Mouse (Mus musculus): ENCODE measurements around the gene Sfswap. TPM values are rescaled to one million over a fixed set of nuclear protein-coding genes. Genes with fewer than 3 reads are reported as not detected.
"Not testable (repeated sequence)": the region's sequence is repeated elsewhere in the genome, so short reads cannot be mapped to it uniquely, and the experiment has no call there.

Gene Sfswap
- polyA plus RNA-seq, 1 experiment from 2014 or later, result 33.1 TPM

DNA sequence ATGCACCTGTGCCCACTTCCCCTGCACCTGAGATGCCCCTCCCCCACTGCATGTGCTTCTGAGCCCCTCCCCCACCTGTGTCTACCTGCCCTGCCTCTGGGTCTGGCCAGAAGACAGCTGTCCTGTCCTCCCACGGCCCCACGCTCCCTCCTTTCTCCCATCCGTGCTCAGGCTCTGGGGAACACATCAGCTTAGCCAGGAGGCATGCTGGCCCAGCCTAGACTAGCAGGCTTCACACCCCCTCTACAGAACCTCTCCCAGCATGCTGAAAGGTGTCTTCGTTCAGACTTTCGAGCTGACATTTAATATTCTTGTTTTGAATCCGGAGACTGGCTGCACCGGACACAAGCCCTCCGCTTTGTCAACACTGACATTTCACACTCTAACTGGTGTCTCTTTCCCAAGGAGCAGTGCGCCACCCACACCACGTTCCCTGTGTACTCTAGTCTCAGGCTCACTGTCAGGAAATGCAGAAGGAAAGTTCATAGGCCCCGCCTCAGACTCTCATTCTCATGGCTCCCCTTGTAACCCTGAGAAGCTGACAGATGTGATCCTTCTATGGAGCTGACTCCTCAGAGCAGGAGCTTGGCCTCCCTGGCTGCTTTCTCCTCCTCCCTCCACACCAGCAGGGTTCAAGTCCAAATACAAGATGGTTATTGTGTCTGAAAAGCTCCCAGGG lies 40.1 kb upstream of the Sfswap start:
- Histone ChIP-seq H3K4me1 (ENCODE audit: control insufficient read depth in 2 of 2, insufficient read depth in 2 of 2, low read length in 2 of 2) (no peaks in the 10 kb centered on the region; a peak in 1 of 4 replicates), H3K9ac (ENCODE audit: low read length) (no peak overlapping the region), H3K27ac (replicated peaks in 1 of 2; ENCODE audit: control insufficient read depth in 1 of 2, insufficient read depth in 1 of 2, low read depth in 2 of 2, low read length in 2 of 2) (no peak overlapping the region), H3K36me3 (ENCODE audit: control insufficient read depth, insufficient read depth, low read length) (no peaks in the 10 kb centered on the region), H3K27me3 (ENCODE audit: control insufficient read depth, insufficient read depth, low read length) (peaks cover 6% of the 10 kb centered on the region; the same call in 1 of the 2 replicates), H3K4me2 (ENCODE audit: low read length) (no peak overlapping the region), H3K4me3 (ENCODE audit: control insufficient read depth in 1 of 2, insufficient read depth in 1 of 2, low read depth in 1 of 2, low read length in 2 of 2) (no peak overlapping the region), H3K9me3 (ENCODE audit: control insufficient read depth, low read length) (no peaks in the 10 kb centered on the region)
- WGBS, result 46% methylated on average over 11 of the region's 11 CpGs
- ATAC-seq (ENCODE audit: insufficient number of reproducible peaks, insufficient read depth, low FRiP score, low read depth), result no peak

DNA sequence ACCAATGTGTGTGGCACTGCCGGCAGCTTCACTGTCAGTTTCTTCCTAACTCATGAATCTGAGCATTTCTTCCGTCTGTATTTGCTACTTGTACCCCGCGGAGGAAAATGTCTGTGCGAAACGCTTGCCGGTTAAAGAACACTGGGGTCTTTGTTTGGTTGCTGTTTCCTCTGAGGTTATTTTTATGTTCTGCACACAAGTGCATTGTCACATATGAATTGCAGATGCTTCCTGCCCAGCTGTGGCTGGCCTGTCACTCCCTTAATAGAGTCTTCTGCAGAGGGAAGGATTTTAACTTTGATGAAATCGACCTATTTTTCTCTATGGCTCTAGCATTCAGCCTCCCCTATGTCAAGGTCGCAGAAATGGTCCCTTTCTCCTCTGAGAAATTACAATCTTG lies 37.4 kb upstream of the Sfswap start:
- not testable (repeated sequence) for H3K4me3 ChIP-seq (ENCODE audit: control insufficient read depth in 1 of 2, insufficient read depth in 1 of 2, low read depth in 1 of 2, low read length in 2 of 2); H3K9ac ChIP-seq (ENCODE audit: low read length); H3K4me2 ChIP-seq (ENCODE audit: low read length); H3K27me3 ChIP-seq (ENCODE audit: control insufficient read depth, insufficient read depth, low read length); H3K9me3 ChIP-seq (ENCODE audit: control insufficient read depth, low read length); H3K36me3 ChIP-seq (ENCODE audit: control insufficient read depth, insufficient read depth, low read length); H3K4me1 ChIP-seq (ENCODE audit: control insufficient read depth in 2 of 2, insufficient read depth in 2 of 2, low read length in 2 of 2); ATAC-seq (ENCODE audit: insufficient number of reproducible peaks, insufficient read depth, low FRiP score, low read depth)
- peak overlapping the region; percentile 4 to 15; a peak in 2 of 4 replicates for H3K27ac ChIP-seq (replicated peaks in 1 of 2; ENCODE audit: control insufficient read depth in 1 of 2, insufficient read depth in 1 of 2, low read depth in 2 of 2, low read length in 2 of 2)
- WGBS, result 61% methylated on average over 9 of the region's 9 CpGs

DNA sequence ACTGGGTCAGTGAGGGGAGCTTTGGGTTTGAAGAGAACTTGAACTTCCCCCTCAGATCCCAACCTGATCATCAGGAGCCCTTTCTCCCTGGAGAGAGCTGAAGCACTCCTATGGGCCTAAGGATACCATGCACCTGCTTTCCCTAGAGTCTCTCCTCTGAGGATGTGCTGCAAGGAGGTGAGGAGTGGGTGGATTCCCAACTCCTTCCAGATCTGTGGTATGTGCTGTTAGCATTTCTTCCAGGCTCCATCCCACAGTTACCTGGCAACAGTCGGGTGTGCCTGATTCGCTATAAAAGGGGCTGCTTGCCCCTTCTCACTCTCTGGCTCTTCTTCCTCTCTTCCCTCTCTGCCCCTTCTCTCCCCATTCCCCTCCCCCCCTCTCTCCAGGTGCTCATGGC lies 35.2 kb upstream of the Sfswap start:
- Histone ChIP-seq H3K9me3 (ENCODE audit: control insufficient read depth, low read length) (no peaks in the 10 kb centered on the region), H3K4me1 (ENCODE audit: control insufficient read depth in 2 of 2, insufficient read depth in 2 of 2, low read length in 2 of 2) (no peaks in the 10 kb centered on the region; a peak in 1 of 4 replicates), H3K36me3 (ENCODE audit: control insufficient read depth, insufficient read depth, low read length) (no peaks in the 10 kb centered on the region), H3K27me3 (ENCODE audit: control insufficient read depth, insufficient read depth, low read length) (peaks cover 6% of the 10 kb centered on the region; the same call in 1 of the 2 replicates), H3K4me3 (ENCODE audit: control insufficient read depth in 1 of 2, insufficient read depth in 1 of 2, low read depth in 1 of 2, low read length in 2 of 2) (no peak overlapping the region), H3K27ac (replicated peaks in 1 of 2; ENCODE audit: control insufficient read depth in 1 of 2, insufficient read depth in 1 of 2, low read depth in 2 of 2, low read length in 2 of 2) (no peak overlapping the region), H3K4me2 (ENCODE audit: low read length) (no peak overlapping the region), H3K9ac (ENCODE audit: low read length) (no peak overlapping the region)
- 70% methylated on average over 2 of the region's 2 CpGs for WGBS
- no peak for ATAC-seq (ENCODE audit: insufficient number of reproducible peaks, insufficient read depth, low FRiP score, low read depth)

DNA sequence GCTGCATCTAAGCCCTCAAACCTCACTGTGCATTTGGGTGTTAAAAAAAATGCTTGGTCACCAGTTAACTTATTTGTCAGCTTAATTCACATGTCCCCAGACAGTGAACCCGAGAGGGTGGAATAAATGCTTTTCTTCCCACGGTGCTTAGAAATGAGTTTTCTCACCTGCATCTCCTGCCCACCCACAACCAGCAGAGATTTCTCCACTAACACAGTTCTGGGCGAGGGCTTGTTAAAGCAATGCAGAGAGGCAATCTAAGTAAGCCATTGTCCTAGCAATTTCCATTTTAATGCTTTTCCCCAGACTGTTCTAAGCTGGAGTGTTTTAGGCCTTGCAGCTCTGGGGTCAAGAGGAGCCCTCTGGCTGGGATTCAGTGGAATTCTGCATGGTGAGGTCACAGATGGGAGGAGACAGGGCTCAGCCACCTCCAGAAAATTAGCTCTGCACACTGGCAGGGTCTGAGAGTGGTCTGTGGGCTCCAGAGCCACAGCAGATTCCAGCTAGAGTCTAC lies 25.4 kb upstream of the Sfswap start:
- no peaks in the 10 kb centered on the region for H3K4me1 ChIP-seq (ENCODE audit: control insufficient read depth in 2 of 2, insufficient read depth in 2 of 2, low read length in 2 of 2)
- no peak for ATAC-seq (ENCODE audit: insufficient number of reproducible peaks, insufficient read depth, low FRiP score, low read depth)
- no peak overlapping the region for H3K4me3 ChIP-seq (ENCODE audit: control insufficient read depth in 1 of 2, insufficient read depth in 1 of 2, low read depth in 1 of 2, low read length in 2 of 2)
- no peak overlapping the region for H3K9ac ChIP-seq (ENCODE audit: low read length)
- no peaks in the 10 kb centered on the region for H3K36me3 ChIP-seq (ENCODE audit: control insufficient read depth, insufficient read depth, low read length)
- H3K9me3 ChIP-seq (ENCODE audit: control insufficient read depth, low read length), result no peaks in the 10 kb centered on the region
- 0 out of 2 replicates have a peak, but pooled peaks cover 4% of the 10 kb centered on the region for H3K27me3 ChIP-seq (ENCODE audit: control insufficient read depth, insufficient read depth, low read length)
- H3K4me2 ChIP-seq (ENCODE audit: low read length), result no peak overlapping the region
- H3K27ac ChIP-seq (replicated peaks in 1 of 2; ENCODE audit: control insufficient read depth in 1 of 2, insufficient read depth in 1 of 2, low read depth in 2 of 2, low read length in 2 of 2), result no peak overlapping the region
- 76% methylated on average over 3 of the region's 3 CpGs for WGBS

DNA sequence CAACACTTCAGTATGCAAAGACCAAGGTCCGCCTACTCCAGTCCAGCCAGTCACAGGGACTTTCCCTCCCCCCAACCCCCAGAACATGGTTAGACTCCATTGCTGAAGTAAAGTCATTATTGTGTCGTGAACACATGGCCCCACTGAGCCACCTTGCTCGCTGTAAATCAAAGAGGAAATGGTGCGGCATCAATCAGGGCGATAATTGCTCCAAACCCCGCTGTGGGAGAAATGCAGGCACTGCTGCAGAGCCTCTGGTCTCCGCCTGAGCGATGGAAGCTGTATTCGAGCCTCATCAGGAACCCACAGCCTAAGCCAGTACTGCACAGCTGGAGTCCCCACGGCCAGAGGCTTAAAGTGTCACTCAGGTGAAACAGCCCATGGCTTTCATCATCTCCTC lies 11.1 kb upstream of the Sfswap start:
- WGBS, result 30% methylated on average over 10 of the region's 10 CpGs
- no peak for ATAC-seq (ENCODE audit: insufficient number of reproducible peaks, insufficient read depth, low FRiP score, low read depth)
- H3K4me1 ChIP-seq (ENCODE audit: control insufficient read depth in 2 of 2, insufficient read depth in 2 of 2, low read length in 2 of 2), result no peaks in the 10 kb centered on the region
- H3K4me3 ChIP-seq (ENCODE audit: control insufficient read depth in 1 of 2, insufficient read depth in 1 of 2, low read depth in 1 of 2, low read length in 2 of 2), result no peak overlapping the region
- H3K27me3 ChIP-seq (ENCODE audit: control insufficient read depth, insufficient read depth, low read length), result no peaks in the 10 kb centered on the region
- no peaks in the 10 kb centered on the region for H3K9me3 ChIP-seq (ENCODE audit: control insufficient read depth, low read length)
- H3K9ac ChIP-seq (ENCODE audit: low read length), result no peak overlapping the region
- no peak overlapping the region; the same call in 1 of the 2 replicates for H3K4me2 ChIP-seq (ENCODE audit: low read length)
- no peak overlapping the region for H3K27ac ChIP-seq (replicated peaks in 1 of 2; ENCODE audit: control insufficient read depth in 1 of 2, insufficient read depth in 1 of 2, low read depth in 2 of 2, low read length in 2 of 2)
- H3K36me3 ChIP-seq (ENCODE audit: control insufficient read depth, insufficient read depth, low read length), result no peaks in the 10 kb centered on the region

DNA sequence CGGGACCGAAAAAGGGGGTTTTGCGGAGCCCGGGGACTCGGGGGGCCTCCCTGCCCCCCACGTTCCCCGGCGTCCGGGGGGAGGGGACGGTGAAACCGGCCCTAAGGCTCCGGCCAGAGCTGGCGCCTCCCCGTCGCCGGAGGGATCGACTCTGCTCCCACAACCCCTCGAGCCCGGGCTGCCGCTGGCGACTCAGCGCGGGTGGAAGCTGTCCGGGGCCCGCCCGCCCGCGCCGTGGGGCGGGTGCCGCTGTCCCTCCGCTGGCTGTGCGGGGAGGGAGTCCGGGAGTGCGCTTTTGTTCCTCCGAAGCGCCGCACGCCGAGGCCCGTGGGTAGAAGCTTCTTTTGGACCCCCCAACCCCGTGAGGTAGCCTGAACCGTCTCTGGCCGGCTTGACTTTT lies 650 bp downstream of the Sfswap start:
- Histone ChIP-seq H3K9ac (ENCODE audit: low read length) (peak overlapping the region; percentile 96), H3K4me3 (ENCODE audit: control insufficient read depth in 1 of 2, insufficient read depth in 1 of 2, low read depth in 1 of 2, low read length in 2 of 2) (peak overlapping the region; percentile 98 to 100), H3K27me3 (ENCODE audit: control insufficient read depth, insufficient read depth, low read length) (0 out of 2 replicates have a peak, but pooled peaks cover 3% of the 10 kb centered on the region), H3K4me1 (ENCODE audit: control insufficient read depth in 2 of 2, insufficient read depth in 2 of 2, low read length in 2 of 2) (peaks cover 5 to 15% of the 10 kb centered on the region in 2 experiments), H3K9me3 (ENCODE audit: control insufficient read depth, low read length) (no peaks in the 10 kb centered on the region), H3K27ac (replicated peaks in 1 of 2; ENCODE audit: control insufficient read depth in 1 of 2, insufficient read depth in 1 of 2, low read depth in 2 of 2, low read length in 2 of 2) (peak overlapping the region in 1 of 2 experiments; percentile 80; a peak in 2 of 4 replicates), H3K4me2 (ENCODE audit: low read length) (peak overlapping the region; percentile 99), H3K36me3 (ENCODE audit: control insufficient read depth, insufficient read depth, low read length) (peaks cover 35% of the 10 kb centered on the region)
- 1% methylated on average over 33 of the region's 44 CpGs for WGBS
- peak; percentile 66; the same call in 1 of the 2 replicates for ATAC-seq (ENCODE audit: insufficient number of reproducible peaks, insufficient read depth, low FRiP score, low read depth)

DNA sequence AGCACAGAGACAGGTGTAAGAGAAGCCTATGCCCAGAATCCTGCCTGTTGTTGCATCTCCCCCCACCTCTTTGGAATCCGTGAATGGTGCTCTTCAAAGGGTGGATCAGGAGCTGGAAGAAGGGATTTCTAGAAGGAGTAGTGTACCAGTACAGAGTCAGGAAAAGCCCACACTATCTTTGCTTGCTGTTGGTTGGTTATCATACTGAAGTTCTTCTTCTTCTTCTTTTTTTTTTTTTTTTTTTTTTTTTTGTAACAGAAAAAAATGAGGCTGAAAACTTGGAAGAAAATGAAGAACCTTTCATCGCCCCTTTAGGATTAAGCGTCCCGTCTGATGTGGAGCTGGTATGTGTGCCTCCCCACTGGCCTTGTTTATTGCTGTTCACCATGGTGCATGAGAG lies 5.9 kb downstream of the Sfswap start:
- 91% methylated on average over 4 of the region's 4 CpGs for WGBS
- no peak overlapping the region for H3K9ac ChIP-seq (ENCODE audit: low read length)
- no peaks in the 10 kb centered on the region for H3K27me3 ChIP-seq (ENCODE audit: control insufficient read depth, insufficient read depth, low read length)
- H3K9me3 ChIP-seq (ENCODE audit: control insufficient read depth, low read length), result no peaks in the 10 kb centered on the region
- peaks cover 87% of the 10 kb centered on the region for H3K36me3 ChIP-seq (ENCODE audit: control insufficient read depth, insufficient read depth, low read length)
- H3K27ac ChIP-seq (replicated peaks in 1 of 2; ENCODE audit: control insufficient read depth in 1 of 2, insufficient read depth in 1 of 2, low read depth in 2 of 2, low read length in 2 of 2), result no peak overlapping the region
- no peak for ATAC-seq (ENCODE audit: insufficient number of reproducible peaks, insufficient read depth, low FRiP score, low read depth)
- no peak overlapping the region for H3K4me3 ChIP-seq (ENCODE audit: control insufficient read depth in 1 of 2, insufficient read depth in 1 of 2, low read depth in 1 of 2, low read length in 2 of 2)
- no peak overlapping the region for H3K4me2 ChIP-seq (ENCODE audit: low read length)
- H3K4me1 ChIP-seq (ENCODE audit: control insufficient read depth in 2 of 2, insufficient read depth in 2 of 2, low read length in 2 of 2), result peaks cover 5 to 12% of the 10 kb centered on the region in 2 experiments

All from heart, embryonic 14.5 days (tissue).